Mouse (Mus musculus) kidney, adult 11 months (tissue): ENCODE measurements around the gene Rapgefl1.
"Not testable (repeated sequence)": the region's sequence is repeated elsewhere in the genome, so short reads cannot be mapped to it uniquely, and the experiment has no call there.

Experiments used
- DNase-seq: peaks from one replicate; pipeline ENCODE4 v3.0.0; 2022

Rapgefl1 gene

GRCm38 (mm10) chr11:98820968-98821367, 15.6 kb upstream of the Rapgefl1 start:
- no peak for DNase-seq

GRCm38 (mm10) chr11:98826071-98826470, 10.5 kb upstream of the Rapgefl1 start:
- not testable (repeated sequence) for DNase-seq

- no peak for DNase-seq
These were observed 8.7 kb upstream of the Rapgefl1 start for GRCm38 (mm10) chr11:98827877-98828276.

- no peak for DNase-seq
These were observed 7.4 kb upstream of the Rapgefl1 start for GRCm38 (mm10) chr11:98829091-98829775.

GRCm38 (mm10) chr11:98829875-98830274, 6.7 kb upstream of the Rapgefl1 start:
- DNase-seq = no peak

- no peak for DNase-seq
These were observed 1.3 kb upstream of the Rapgefl1 start for GRCm38 (mm10) chr11:98835296-98835695.

- no peak for DNase-seq
These were observed 860 bp upstream of the Rapgefl1 start for GRCm38 (mm10) chr11:98835725-98836124.

GRCm38 (mm10) chr11:98836128-98836527, 457 bp upstream of the Rapgefl1 start:
- DNase-seq = no peak

- no peak for DNase-seq
These were observed 683 bp downstream of the Rapgefl1 start for GRCm38 (mm10) chr11:98837231-98837704.

GRCm38 (mm10) chr11:98837917-98838316, 1.3 kb downstream of the Rapgefl1 start:
- no peak for DNase-seq

- DNase-seq = no peak
These were observed 1.9 kb downstream of the Rapgefl1 start for GRCm38 (mm10) chr11:98838512-98838911.

- peak; percentile 66 for DNase-seq
These were observed 2.8 kb downstream of the Rapgefl1 start for GRCm38 (mm10) chr11:98839402-98839801.

GRCm38 (mm10) chr11:98839897-98840296, 3.3 kb downstream of the Rapgefl1 start:
- no peak for DNase-seq

GRCm38 (mm10) chr11:98846016-98846415, 9.4 kb downstream of the Rapgefl1 start:
- DNase-seq = no peak

GRCm38 (mm10) chr11:98846865-98847604, 10.4 kb downstream of the Rapgefl1 start:
- no peak for DNase-seq

GRCm38 (mm10) chr11:98849196-98849894, 12.8 kb downstream of the Rapgefl1 start:
- no peak for DNase-seq

GRCm38 (mm10) chr11:98850100-98851093, 13.8 kb downstream of the Rapgefl1 start:
- DNase-seq = no peak

GRCm38 (mm10) chr11:98854116-98854515, 17.5 kb downstream of the Rapgefl1 start:
- DNase-seq = peak; percentile 32

GRCm38 (mm10) chr11:98854659-98855058, 18.1 kb downstream of the Rapgefl1 start:
- no peak for DNase-seq

GRCm38 (mm10) chr11:98858759-98859731, 22.5 kb downstream of the Rapgefl1 start:
- peak; percentile 86 for DNase-seq
